Mouse (Mus musculus): ENCODE results near the gene Fbxo27. TPM values are rescaled to one million over a fixed set of nuclear protein-coding genes. Genes with fewer than 3 reads are reported as not detected.

The Fbxo27 gene
- polyA plus RNA-seq, 1 experiment from 2014 or later = 1.7 TPM

DNA sequence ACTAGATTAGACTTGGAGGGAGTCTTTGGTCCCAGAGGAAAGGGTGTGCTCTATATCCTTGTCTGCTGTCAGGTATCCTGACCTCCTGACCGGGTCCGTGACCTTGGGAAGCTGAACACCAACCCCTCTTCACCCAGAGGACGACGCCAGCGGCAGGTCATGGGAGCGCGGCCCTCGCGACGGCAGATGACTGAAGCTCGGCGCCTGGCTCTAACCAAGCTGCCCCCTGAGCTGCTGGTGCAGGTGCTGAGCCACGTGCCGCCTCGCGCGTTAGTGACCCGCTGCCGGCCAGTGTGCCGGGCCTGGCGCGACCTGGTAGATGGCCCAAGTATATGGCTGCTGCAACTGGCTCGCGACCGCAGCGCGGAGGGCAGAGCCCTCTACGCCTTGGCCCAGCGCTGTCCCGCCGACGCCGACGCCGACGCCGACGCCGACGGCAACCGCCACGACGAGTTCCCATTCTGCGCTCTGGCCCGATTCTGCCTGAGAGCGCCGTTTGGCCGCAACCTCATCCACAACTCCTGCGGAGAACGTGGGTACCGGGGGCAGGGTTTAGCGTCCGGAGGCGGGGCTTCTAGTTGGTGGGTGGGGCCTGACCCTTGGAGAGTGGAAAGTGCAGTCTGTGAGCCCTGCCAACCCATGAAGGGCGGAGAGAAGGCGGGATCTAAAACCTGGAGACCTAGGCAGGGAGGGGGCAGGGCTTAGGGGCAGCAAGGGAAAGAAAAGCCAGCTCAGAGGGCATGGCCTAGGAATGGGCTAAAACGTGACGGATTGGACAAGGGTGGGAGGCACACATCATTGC lies 39.9 kb downstream of the Fbxo27 start:
- peak overlapping the region; percentile 66 for H3K4me2 ChIP-seq (replicated peaks; ENCODE audit: low read depth)
- ATAC-seq (ENCODE audit: low FRiP score, low TSS enrichment) (peak; percentile 84), DNase-seq (ENCODE audit: low spot score) (peak; percentile 88)
- H3K36me3 ChIP-seq (ENCODE audit: control insufficient read depth, insufficient read depth, low read length) = no peaks in the 10 kb centered on the region; the same call in none of the 2 replicates
- no peak overlapping the region for H3K27ac ChIP-seq (replicated peaks)
- peaks cover 4% of the 10 kb centered on the region; the same call in 1 of the 2 replicates for H3K4me1 ChIP-seq (replicated peaks; ENCODE audit: control insufficient read depth, insufficient read depth)
- WGBS = 7% methylated on average over 50 of the region's 58 CpGs
- peak overlapping the region; percentile 34 for H3K4me3 ChIP-seq (ENCODE audit: low read depth, low read length)
- no peaks in the 10 kb centered on the region for H3K27me3 ChIP-seq (ENCODE audit: control insufficient read depth, insufficient read depth, low read length)
- TF ChIP-seq EP300 (optimal IDR thresholded peaks at IDR 0.05) (no peak), CTCF (IDR thresholded peaks at IDR 0.05; ENCODE audit: low read depth) (no peak)
- H3K9ac ChIP-seq (ENCODE audit: low read length) = peak overlapping the region; percentile 41; the same call in 1 of the 2 replicates
- no peaks in the 10 kb centered on the region for H3K9me3 ChIP-seq (ENCODE audit: control insufficient read depth, low read length)

- H3K9ac ChIP-seq (ENCODE audit: low read length) = no peak overlapping the region
- H3K4me1 ChIP-seq (replicated peaks; ENCODE audit: control insufficient read depth, insufficient read depth) = peaks cover 4% of the 10 kb centered on the region; the same call in 1 of the 2 replicates
- 24% methylated on average over 11 of the region's 11 CpGs for WGBS
- H3K9me3 ChIP-seq (ENCODE audit: control insufficient read depth, low read length) = no peaks in the 10 kb centered on the region
- no peak for DNase-seq (ENCODE audit: low spot score)
- ATAC-seq (ENCODE audit: low FRiP score, low TSS enrichment) = peak; percentile 3; the same call in 1 of the 2 replicates
- no peak overlapping the region for H3K27ac ChIP-seq (replicated peaks)
- H3K4me2 ChIP-seq (replicated peaks; ENCODE audit: low read depth) = peak overlapping the region; percentile 66
- no peak for TF ChIP-seq CTCF (IDR thresholded peaks at IDR 0.05; ENCODE audit: low read depth)
- no peak for TF ChIP-seq EP300 (optimal IDR thresholded peaks at IDR 0.05)
- H3K4me3 ChIP-seq (ENCODE audit: low read depth, low read length) = peak overlapping the region; percentile 34; the same call in 1 of the 2 replicates
- no peaks in the 10 kb centered on the region for H3K27me3 ChIP-seq (ENCODE audit: control insufficient read depth, insufficient read depth, low read length)
- no peaks in the 10 kb centered on the region; the same call in none of the 2 replicates for H3K36me3 ChIP-seq (ENCODE audit: control insufficient read depth, insufficient read depth, low read length)
Observed at GRCm38 (mm10) chr7:28733211-28733610, 40.6 kb downstream of the Fbxo27 start.

DNA sequence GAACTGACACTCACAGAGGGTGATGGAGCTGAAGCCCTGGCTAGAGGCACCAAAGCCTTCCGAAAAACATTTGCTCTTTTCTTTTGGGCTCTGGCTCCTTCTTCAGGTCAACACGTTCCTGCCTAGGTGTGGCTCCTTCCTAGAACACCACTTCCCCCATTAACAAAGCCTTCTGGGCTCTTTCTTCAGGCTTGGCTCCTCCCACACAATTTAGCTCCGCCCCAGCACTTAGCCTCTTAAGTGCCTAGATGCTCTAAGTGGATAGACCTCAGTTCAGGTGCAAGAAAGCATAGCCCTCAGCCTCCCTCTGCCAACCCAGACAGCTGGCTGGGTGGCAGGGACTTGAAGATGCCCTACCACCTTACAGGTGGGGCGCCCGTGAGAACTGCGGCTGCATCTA lies 43.1 kb downstream of the Fbxo27 start:
- 73% methylated on average over 6 of the region's 6 CpGs for WGBS
- DNase-seq (ENCODE audit: low spot score) = no peak
- no peaks in the 10 kb centered on the region; the same call in none of the 2 replicates for H3K36me3 ChIP-seq (ENCODE audit: control insufficient read depth, insufficient read depth, low read length)

DNA sequence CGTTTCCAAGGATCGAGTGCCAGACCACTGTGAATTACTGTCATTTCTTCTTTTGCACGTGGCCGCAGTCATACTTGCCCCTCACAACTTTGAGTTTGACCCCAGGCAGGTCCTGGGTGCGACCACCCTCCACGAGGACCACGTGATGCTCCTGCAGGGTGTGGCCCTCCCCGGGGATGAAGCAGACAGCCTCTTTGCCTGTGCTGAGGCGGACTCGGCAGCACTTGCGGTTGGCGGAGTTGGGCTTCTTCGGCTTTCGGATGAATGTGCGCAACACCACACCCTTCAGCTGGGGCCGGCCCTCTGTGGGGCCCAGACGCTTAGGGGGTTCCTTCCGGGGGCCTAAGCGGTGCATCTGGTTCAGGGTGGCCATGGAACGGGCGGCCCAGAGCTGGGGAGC lies 47.2 kb downstream of the Fbxo27 start:
- DNase-seq (ENCODE audit: low spot score) (no peak), ATAC-seq (ENCODE audit: low FRiP score, low TSS enrichment) (no peak)
- H3K9ac ChIP-seq (ENCODE audit: low read length) = no peak overlapping the region
- H3K9me3 ChIP-seq (ENCODE audit: control insufficient read depth, low read length) = no peaks in the 10 kb centered on the region
- H3K4me3 ChIP-seq (ENCODE audit: low read depth, low read length) = no peak overlapping the region
- no peak overlapping the region for H3K4me2 ChIP-seq (replicated peaks; ENCODE audit: low read depth)
- no peak overlapping the region for H3K27ac ChIP-seq (replicated peaks)
- no peaks in the 10 kb centered on the region for H3K27me3 ChIP-seq (ENCODE audit: control insufficient read depth, insufficient read depth, low read length)
- H3K4me1 ChIP-seq (replicated peaks; ENCODE audit: control insufficient read depth, insufficient read depth) = no peaks in the 10 kb centered on the region
- no peaks in the 10 kb centered on the region; the same call in none of the 2 replicates for H3K36me3 ChIP-seq (ENCODE audit: control insufficient read depth, insufficient read depth, low read length)
- 93% methylated on average over 21 of the region's 21 CpGs for WGBS
- TF ChIP-seq EP300 (optimal IDR thresholded peaks at IDR 0.05) = no peak
- no peak for TF ChIP-seq CTCF (IDR thresholded peaks at IDR 0.05; ENCODE audit: low read depth)

More for the DNA sequence above, 43.1 kb downstream of the Fbxo27 start:
- Histone ChIP-seq H3K27me3 (ENCODE audit: control insufficient read depth, insufficient read depth, low read length) (no peaks in the 10 kb centered on the region), H3K9ac (ENCODE audit: low read length) (no peak overlapping the region), H3K4me2 (replicated peaks; ENCODE audit: low read depth) (no peak overlapping the region), H3K9me3 (ENCODE audit: control insufficient read depth, low read length) (no peaks in the 10 kb centered on the region), H3K27ac (replicated peaks) (no peak overlapping the region), H3K4me3 (ENCODE audit: low read depth, low read length) (no peak overlapping the region), H3K4me1 (replicated peaks; ENCODE audit: control insufficient read depth, insufficient read depth) (peaks cover 4% of the 10 kb centered on the region; the same call in 1 of the 2 replicates)
- ATAC-seq (ENCODE audit: low FRiP score, low TSS enrichment) = no peak
- no peak for TF ChIP-seq CTCF (IDR thresholded peaks at IDR 0.05; ENCODE audit: low read depth)
- TF ChIP-seq EP300 (optimal IDR thresholded peaks at IDR 0.05) = no peak

- H3K9ac ChIP-seq (ENCODE audit: low read length) = peak overlapping the region; percentile 70
- peak overlapping the region; percentile 86 for H3K4me2 ChIP-seq (replicated peaks; ENCODE audit: low read depth)
- TF ChIP-seq CTCF (IDR thresholded peaks at IDR 0.05; ENCODE audit: low read depth) = peak; percentile 27
- no peak for TF ChIP-seq EP300 (optimal IDR thresholded peaks at IDR 0.05)
- H3K9me3 ChIP-seq (ENCODE audit: control insufficient read depth, low read length) = no peaks in the 10 kb centered on the region
- no peaks in the 10 kb centered on the region; the same call in none of the 2 replicates for H3K36me3 ChIP-seq (ENCODE audit: control insufficient read depth, insufficient read depth, low read length)
- ATAC-seq (ENCODE audit: low FRiP score, low TSS enrichment) = no peak
- H3K27me3 ChIP-seq (ENCODE audit: control insufficient read depth, insufficient read depth, low read length) = no peaks in the 10 kb centered on the region
- 29% methylated on average over 9 of the region's 9 CpGs for WGBS
- no peak for DNase-seq (ENCODE audit: low spot score)
- peak overlapping the region; percentile 63 for H3K4me3 ChIP-seq (ENCODE audit: low read depth, low read length)
- H3K27ac ChIP-seq (replicated peaks) = peak overlapping the region; percentile 81
- H3K4me1 ChIP-seq (replicated peaks; ENCODE audit: control insufficient read depth, insufficient read depth) = no peaks in the 10 kb centered on the region
Observed at GRCm38 (mm10) chr7:28740949-28741348, 48.3 kb downstream of the Fbxo27 start.

DNA sequence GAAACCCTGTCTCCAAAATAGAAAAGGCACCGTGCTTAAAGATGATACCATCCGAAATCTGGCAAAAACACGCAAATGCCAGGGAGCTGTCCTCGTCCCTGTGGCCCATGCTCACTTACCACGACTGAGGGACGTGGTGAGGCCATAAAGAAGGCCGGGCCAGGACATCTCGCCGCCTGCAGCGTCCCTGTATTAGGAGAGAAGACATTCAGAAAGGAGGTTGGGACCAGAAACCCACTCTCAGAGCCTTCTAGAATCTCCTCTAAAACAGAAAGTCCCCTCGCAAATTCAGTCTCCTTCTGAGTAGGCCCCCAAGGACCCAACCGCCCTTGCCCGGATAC lies 48.7 kb downstream of the Fbxo27 start:
- Histone ChIP-seq H3K27me3 (ENCODE audit: control insufficient read depth, insufficient read depth, low read length) (no peaks in the 10 kb centered on the region), H3K36me3 (ENCODE audit: control insufficient read depth, insufficient read depth, low read length) (no peaks in the 10 kb centered on the region; the same call in none of the 2 replicates), H3K4me1 (replicated peaks; ENCODE audit: control insufficient read depth, insufficient read depth) (no peaks in the 10 kb centered on the region), H3K9me3 (ENCODE audit: control insufficient read depth, low read length) (no peaks in the 10 kb centered on the region), H3K27ac (replicated peaks) (peak overlapping the region; percentile 81), H3K4me2 (replicated peaks; ENCODE audit: low read depth) (peak overlapping the region; percentile 86), H3K9ac (ENCODE audit: low read length) (peak overlapping the region; percentile 70), H3K4me3 (ENCODE audit: low read depth, low read length) (peak overlapping the region; percentile 63)
- TF ChIP-seq EP300 (optimal IDR thresholded peaks at IDR 0.05) = no peak
- no peak for TF ChIP-seq CTCF (IDR thresholded peaks at IDR 0.05; ENCODE audit: low read depth)
- DNase-seq (ENCODE audit: low spot score) (no peak), ATAC-seq (ENCODE audit: low FRiP score, low TSS enrichment) (no peak; the same call in none of the 2 replicates)
- whole genome bisulfite sequencing = 1% methylated on average over 13 of the region's 13 CpGs

All from stomach, postnatal 0 days (tissue).